Mouse (Mus musculus): ENCODE data around the gene Vmn1r139. TPM values are rescaled to one million over a fixed set of nuclear protein-coding genes. Genes with fewer than 3 reads are reported as not detected.
"Not testable (repeated sequence)": the region's sequence is repeated elsewhere in the genome, so short reads cannot be mapped to it uniquely, and the experiment has no call there.

Gene Vmn1r139
- polyA plus RNA-seq (2016; fragmentation: Nextera tagmentation; extraction: Ambion mirVana): not detected in 2 replicates

DNA sequence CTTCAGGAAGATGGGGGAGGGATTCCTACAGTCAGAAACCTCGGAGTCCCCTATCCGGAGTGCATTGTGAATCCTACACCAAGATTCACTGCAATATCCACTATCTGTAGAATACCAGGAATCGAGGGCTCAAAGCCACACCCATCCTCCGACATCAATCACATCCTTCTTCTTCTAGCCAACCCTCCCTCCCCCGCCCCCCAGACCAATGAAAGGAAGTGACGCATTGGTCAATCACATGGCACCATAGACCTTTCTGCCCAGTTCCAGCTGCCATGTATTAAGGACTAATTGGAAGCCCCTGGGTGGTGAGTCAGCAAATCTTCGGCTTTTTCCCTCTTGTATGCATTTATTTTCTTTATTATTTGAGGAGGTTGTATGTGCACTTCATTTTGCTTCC, at the start of gene Vmn1r139:
Gene Vmn1r139, plus strand, starts transcription at position 301 of the 400 bp plus-strand sequence.
- H3K4me3 ChIP-seq (replicated peaks); H3K9me3 ChIP-seq; H3K36me3 ChIP-seq; H3K9ac ChIP-seq (replicated peaks); H3K4me2 ChIP-seq; H3K27me3 ChIP-seq; H3K4me1 ChIP-seq (replicated peaks); ATAC-seq (ENCODE audit: insufficient number of reproducible peaks, insufficient read depth, low FRiP score, low TSS enrichment, low read depth); H3K27ac ChIP-seq: not testable (repeated sequence)
- WGBS: no CpG with 5 or more reads among the region's 7 CpGs

DNA sequence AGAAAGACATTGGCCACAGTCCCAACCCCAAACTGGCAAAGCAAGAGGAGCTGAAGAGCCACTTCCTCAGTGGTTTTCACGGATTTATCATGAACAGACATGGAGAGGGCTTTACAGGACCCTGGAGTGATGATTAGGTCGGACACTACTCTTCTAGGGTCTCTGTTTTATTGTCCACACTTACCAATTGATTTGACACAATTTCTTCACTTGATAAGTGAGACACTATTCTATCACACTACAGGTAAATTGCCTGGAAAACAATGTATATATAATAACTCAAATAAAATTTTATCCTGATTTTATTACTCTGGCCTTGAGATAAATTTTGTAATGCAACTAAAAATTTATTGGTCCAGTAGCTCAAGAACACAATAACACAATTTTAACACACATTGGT, 40.1 kb upstream of the Vmn1r139 start, which contains the start of gene Vmn1r138:
Gene Vmn1r138, minus strand, starts transcription at position 101 of the 400 bp plus-strand sequence.
- not testable (repeated sequence) for ATAC-seq (ENCODE audit: insufficient number of reproducible peaks, insufficient read depth, low FRiP score, low TSS enrichment, low read depth); H3K9ac ChIP-seq (replicated peaks)
- WGBS: no CpG with 5 or more reads among the region's 2 CpGs

GRCm38 (mm10) chr7:22056205-22056604, 12.7 kb upstream of the Vmn1r139 start, which contains the start of gene Gm6176:
Gene Gm6176, minus strand, starts transcription at chr7:22056305.
- not testable (repeated sequence) for H3K36me3 ChIP-seq; H3K4me2 ChIP-seq; H3K27me3 ChIP-seq; H3K9me3 ChIP-seq; ATAC-seq (ENCODE audit: insufficient number of reproducible peaks, insufficient read depth, low FRiP score, low TSS enrichment, low read depth); H3K9ac ChIP-seq (replicated peaks); H3K27ac ChIP-seq; H3K4me1 ChIP-seq (replicated peaks); H3K4me3 ChIP-seq (replicated peaks)
- WGBS: no CpG with 5 or more reads among the region's 1 CpGs

More for the DNA sequence above, 40.1 kb upstream of the Vmn1r139 start, which contains the start of gene Vmn1r138:
- H3K27me3 ChIP-seq; H3K4me3 ChIP-seq (replicated peaks); H3K4me2 ChIP-seq; H3K27ac ChIP-seq; H3K9me3 ChIP-seq; H3K4me1 ChIP-seq (replicated peaks); H3K36me3 ChIP-seq: not testable (repeated sequence)

DNA sequence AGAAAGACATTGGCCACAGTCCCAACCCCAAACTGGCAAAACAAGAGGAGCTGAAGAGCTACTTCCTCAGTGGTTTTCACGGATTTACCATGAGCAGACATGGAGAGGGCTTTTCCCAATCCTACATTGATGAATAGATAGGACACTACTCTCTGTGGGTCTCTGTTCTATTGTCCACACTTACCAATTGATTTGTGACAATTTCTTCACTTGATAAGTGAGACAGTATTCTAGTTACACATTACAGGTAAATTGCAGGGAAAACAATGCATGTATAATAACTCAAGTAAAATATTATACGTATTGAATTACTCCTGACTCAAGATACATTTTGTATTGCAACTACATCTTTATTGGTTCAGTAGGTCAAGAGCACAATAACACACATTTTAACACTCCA, 49.3 kb downstream of the Vmn1r139 start, which contains the start of gene Gm16451:
Gene Gm16451, minus strand, starts transcription at position 101 of the 400 bp plus-strand sequence.
- not testable (repeated sequence) for H3K9ac ChIP-seq (replicated peaks); H3K27me3 ChIP-seq; H3K4me1 ChIP-seq (replicated peaks); H3K4me2 ChIP-seq; ATAC-seq (ENCODE audit: insufficient number of reproducible peaks, insufficient read depth, low FRiP score, low TSS enrichment, low read depth); H3K36me3 ChIP-seq; H3K9me3 ChIP-seq; H3K4me3 ChIP-seq (replicated peaks); H3K27ac ChIP-seq
- no CpG with 5 or more reads among the region's 2 CpGs for WGBS

- not testable (repeated sequence) for H3K27me3 ChIP-seq; ATAC-seq (ENCODE audit: insufficient number of reproducible peaks, insufficient read depth, low FRiP score, low TSS enrichment, low read depth); H3K9ac ChIP-seq (replicated peaks); H3K36me3 ChIP-seq; H3K4me3 ChIP-seq (replicated peaks); H3K4me1 ChIP-seq (replicated peaks); H3K9me3 ChIP-seq; H3K4me2 ChIP-seq; H3K27ac ChIP-seq
- WGBS: no CpG with 5 or more reads among the region's 5 CpGs
Measured at GRCm38 (mm10) chr7:22134641-22135040, 65.8 kb downstream of the Vmn1r139 start, which contains the start of gene Gm10666. Gene Gm10666, minus strand, starts transcription at chr7:22134741.

Other genes with a start within 250 kb of the Vmn1r139 start
- not detected in 2 replicates for gene Vmn1r135, start 236.7 kb upstream of the Vmn1r139 start, polyA plus RNA-seq (2016; fragmentation: Nextera tagmentation; extraction: Ambion mirVana)
- not detected in 2 replicates for gene Gm5725, start 224.8 kb upstream of the Vmn1r139 start, polyA plus RNA-seq (2016; fragmentation: Nextera tagmentation; extraction: Ambion mirVana)
- not detected in 2 replicates for gene Gm5891, start 147.8 kb upstream of the Vmn1r139 start, polyA plus RNA-seq (2016; fragmentation: Nextera tagmentation; extraction: Ambion mirVana)
- gene Vmn1r137, start 74.5 kb upstream of the Vmn1r139 start, polyA plus RNA-seq (2016; fragmentation: Nextera tagmentation; extraction: Ambion mirVana): not detected in 2 replicates
- gene Vmn1r138, start 40.2 kb upstream of the Vmn1r139 start, polyA plus RNA-seq (2016; fragmentation: Nextera tagmentation; extraction: Ambion mirVana): not detected in 2 replicates
- not detected in 2 replicates for gene Gm6176, start 12.8 kb upstream of the Vmn1r139 start, polyA plus RNA-seq (2016; fragmentation: Nextera tagmentation; extraction: Ambion mirVana)
- not detected in 2 replicates for gene Gm16451, start 49.2 kb downstream of the Vmn1r139 start, polyA plus RNA-seq (2016; fragmentation: Nextera tagmentation; extraction: Ambion mirVana)
- not detected in 2 replicates for gene Gm10666, start 65.7 kb downstream of the Vmn1r139 start, polyA plus RNA-seq (2016; fragmentation: Nextera tagmentation; extraction: Ambion mirVana)
- gene Vmn1r142, start 95.0 kb downstream of the Vmn1r139 start, polyA plus RNA-seq (2016; fragmentation: Nextera tagmentation; extraction: Ambion mirVana): not detected in 2 replicates
- gene Vmn1r143, start 120.3 kb downstream of the Vmn1r139 start, polyA plus RNA-seq (2016; fragmentation: Nextera tagmentation; extraction: Ambion mirVana): not detected in 2 replicates
- not detected in 2 replicates for gene Gm8653, start 132.2 kb downstream of the Vmn1r139 start, polyA plus RNA-seq (2016; fragmentation: Nextera tagmentation; extraction: Ambion mirVana)
- not detected in 2 replicates for gene Gm8453, start 160.4 kb downstream of the Vmn1r139 start, polyA plus RNA-seq (2016; fragmentation: Nextera tagmentation; extraction: Ambion mirVana)

Data from limb, embryonic 12.5 days (tissue).